Mouse (Mus musculus): ENCODE results near the gene Hdlbp. TPM values are rescaled to one million over a fixed set of nuclear protein-coding genes. Genes with fewer than 3 reads are reported as not detected.
A peak's percentile ranks its signal among the peaks of the same experiment; 100 is the strongest.
"Not testable (repeated sequence)": the region's sequence is repeated elsewhere in the genome, so short reads cannot be mapped to it uniquely, and the experiment has no call there.

Hdlbp gene
- total RNA-seq, 2 experiments from 2014 or later = 73.8 to 76.5 TPM

DNA sequence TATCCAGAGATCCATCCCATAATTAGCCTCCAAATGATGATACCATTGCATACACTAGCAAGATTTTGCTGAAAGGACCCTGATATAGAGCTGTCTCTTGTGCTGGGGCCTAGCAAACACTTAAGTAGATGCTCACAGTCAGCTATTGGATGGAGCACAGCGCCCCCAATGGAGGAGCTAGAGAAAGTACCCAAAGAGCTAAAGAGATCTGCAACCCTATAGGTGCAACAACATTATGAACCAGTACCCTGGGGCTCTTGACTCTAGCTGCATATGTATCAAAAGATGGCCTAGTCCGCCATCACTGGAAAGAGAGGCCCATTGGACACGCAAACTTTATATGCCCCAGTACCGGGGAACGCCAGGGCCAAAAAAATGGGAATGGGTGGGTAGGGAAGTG lies 28.5 kb downstream of the Hdlbp start:
- not testable (repeated sequence) for ATAC-seq (ENCODE audit: poor library complexity, severe bottlenecking)

- ATAC-seq (ENCODE audit: poor library complexity, severe bottlenecking) = no peak; the same call in 1 of the 2 replicates
These were observed 32.8 kb downstream of the Hdlbp start for GRCm38 (mm10) chr1:93445822-93446162.

DNA sequence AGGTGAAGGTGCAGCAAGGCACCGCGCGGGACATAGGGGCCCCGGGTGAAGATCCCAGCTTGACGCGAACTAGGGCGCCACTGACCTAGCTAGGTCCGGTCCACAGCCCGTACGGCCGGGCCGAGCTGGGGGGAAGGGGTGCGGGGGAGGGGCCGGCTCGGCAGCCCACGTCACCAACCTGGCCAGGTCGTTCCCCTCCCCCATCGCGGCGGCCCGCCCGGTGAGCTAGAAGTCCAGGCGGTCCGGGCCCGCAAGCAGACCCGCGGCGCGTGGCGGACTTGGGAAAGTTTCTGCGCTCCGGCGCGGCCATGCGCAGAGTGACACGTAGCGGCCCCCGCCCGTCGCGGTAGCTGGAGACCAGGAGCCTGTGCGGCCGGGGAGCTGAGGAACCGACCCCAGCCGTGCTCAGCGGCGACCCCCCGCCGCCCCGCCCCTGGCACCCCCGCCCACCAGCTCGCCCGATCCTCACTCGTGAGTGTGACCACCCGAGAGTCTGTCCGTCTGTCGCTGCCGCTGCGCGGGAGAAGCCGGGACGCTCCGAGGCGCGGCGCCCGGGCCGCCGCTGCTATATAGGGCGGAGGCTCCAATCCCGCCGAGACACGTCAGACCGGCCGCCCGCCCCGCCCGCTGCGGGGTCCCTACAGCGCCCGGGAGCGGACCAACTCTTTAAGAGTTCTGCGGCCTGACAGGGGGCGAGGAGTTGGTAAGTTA lies 33.3 kb downstream of the Hdlbp start:
- ATAC-seq (ENCODE audit: poor library complexity, severe bottlenecking) = peak; percentile 75

DNA sequence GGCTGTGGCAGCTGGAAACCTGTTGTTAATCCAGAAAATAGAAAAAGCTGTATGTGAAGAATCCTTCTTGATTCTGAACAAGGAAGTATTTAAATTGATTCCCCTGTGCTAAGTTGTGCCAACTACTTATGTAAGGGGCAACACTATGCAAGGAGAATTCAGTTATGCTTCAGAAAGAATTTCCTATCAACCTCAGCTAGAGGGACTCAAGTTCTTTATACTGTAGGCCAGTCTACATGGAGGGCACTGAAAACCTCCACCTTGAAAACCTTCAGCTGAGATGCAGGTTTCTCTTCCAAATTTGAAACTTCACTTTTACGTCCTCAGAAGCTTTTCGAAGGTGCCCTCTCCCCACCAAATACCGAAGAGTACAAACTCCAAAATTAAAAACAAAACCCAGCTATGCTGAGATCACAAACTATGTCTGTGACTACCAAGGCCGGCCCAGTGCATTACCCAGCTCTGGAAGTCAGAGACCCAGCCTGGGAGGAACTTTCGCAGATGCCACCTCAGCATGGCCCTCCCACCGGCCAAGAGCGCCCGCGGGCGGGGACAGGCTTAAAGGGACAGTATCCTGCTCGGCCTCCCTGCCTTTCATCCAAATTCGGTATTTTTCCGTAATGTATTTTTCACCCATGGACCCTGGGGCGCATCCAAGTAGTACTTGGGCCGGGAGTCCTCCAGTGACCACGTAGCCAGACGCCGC lies 34.1 kb downstream of the Hdlbp start:
- ATAC-seq (ENCODE audit: poor library complexity, severe bottlenecking) = peak; percentile 81

DNA sequence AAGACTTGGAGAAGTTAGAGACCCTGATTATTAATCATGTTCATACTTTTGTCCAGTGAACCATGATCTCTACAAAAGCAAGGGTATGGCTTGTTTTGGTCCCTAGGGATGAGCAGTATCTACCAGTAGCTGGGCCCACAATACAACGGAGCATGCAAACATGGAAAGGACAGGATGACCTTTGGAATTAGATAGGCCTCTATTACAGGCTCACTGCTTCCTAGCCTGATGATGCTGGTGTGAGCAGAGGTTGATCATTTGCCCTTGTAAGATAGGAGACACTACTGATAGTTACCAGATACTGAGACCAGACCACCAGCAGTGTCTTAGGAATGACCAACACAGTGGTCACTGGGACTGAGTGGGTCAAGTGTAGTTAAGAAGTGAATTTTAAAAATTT lies 39.3 kb downstream of the Hdlbp start:
- ATAC-seq (ENCODE audit: poor library complexity, severe bottlenecking) = no peak

GRCm38 (mm10) chr1:93432087-93432486 lies 46.5 kb downstream of the Hdlbp start:
- no peak for ATAC-seq (ENCODE audit: poor library complexity, severe bottlenecking)

DNA sequence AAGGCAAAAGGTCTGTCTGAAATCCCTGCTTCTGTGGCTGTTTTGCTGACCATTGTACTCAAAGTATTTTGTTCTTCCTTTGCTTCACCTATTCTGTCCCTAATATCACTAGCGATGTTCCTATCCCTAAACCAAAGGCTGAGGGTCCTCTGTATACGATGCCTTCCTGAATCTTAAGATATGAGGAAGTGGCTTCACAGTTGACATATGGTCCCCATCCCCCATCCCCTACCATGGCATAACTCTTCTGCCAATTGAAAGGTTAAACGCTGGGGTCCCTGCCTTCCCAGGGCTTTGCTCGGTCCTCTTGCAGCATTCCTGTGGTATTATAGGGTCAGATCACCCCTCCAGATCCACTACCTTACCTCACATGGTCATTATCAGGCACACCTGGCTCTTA lies 75.2 kb downstream of the Hdlbp start:
- no peak for ATAC-seq (ENCODE audit: poor library complexity, severe bottlenecking)

- ATAC-seq (ENCODE audit: poor library complexity, severe bottlenecking) = peak; percentile 93
These were observed 77.2 kb downstream of the Hdlbp start for GRCm38 (mm10) chr1:93401191-93402052.

DNA sequence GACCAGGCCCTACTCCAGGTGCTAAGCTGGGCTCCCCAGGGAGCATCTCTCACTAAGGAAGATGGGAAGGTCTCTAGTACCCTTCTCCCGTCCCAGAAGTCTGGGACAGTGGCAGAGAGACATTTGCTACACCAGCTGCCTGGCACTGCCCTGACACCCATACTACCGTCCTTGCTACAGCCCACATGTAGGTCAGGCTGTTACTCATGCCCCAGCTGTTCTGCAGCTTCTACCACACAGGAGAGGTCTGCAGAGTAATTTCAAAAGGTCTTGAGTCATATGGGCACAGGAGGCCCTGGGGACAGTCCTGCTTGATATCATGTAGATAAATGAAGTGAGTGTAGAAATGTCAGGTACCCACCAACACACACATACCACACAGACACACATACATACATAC lies 89.7 kb downstream of the Hdlbp start:
- no peak for ATAC-seq (ENCODE audit: poor library complexity, severe bottlenecking)

DNA sequence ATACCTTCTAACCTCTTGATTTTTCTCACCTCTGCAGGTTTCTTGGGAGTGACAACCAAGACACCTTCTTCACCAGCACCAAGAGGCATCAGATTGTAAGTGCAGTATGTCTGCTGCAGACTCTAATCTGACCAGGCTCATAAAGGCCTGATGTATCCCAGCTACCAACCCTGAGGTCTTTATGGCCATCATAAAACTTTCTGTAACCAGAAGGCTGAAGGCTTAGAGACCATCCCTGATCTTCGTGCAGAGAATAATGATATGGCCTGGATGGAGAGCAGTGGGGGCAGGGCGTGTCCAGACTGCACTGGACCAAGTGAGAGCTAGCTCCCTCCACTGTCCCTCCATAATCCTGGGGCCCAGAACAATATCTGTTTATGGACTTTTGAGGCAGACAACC lies 91.4 kb downstream of the Hdlbp start:
- ATAC-seq (ENCODE audit: poor library complexity, severe bottlenecking) = no peak

DNA sequence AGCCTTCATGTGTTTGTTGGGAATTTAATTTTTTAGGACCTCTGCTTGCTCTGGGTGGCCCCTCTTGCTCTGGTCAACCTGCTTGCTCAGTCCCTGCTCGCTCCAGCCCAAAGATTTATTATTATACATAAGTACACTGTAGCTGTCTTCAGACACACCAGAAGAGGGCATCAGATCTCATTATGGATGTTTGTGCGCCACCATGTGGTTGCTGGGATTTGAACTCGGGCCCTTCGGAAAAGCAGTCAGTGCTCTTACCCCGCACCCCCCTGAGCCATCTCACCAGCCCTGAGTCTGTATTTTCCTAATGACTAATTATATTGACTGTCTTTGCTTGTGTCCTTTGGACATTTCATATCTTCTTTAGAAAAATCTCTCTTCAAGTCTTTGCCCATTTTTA lies 99.5 kb downstream of the Hdlbp start:
- ATAC-seq (ENCODE audit: poor library complexity, severe bottlenecking) = no peak

DNA sequence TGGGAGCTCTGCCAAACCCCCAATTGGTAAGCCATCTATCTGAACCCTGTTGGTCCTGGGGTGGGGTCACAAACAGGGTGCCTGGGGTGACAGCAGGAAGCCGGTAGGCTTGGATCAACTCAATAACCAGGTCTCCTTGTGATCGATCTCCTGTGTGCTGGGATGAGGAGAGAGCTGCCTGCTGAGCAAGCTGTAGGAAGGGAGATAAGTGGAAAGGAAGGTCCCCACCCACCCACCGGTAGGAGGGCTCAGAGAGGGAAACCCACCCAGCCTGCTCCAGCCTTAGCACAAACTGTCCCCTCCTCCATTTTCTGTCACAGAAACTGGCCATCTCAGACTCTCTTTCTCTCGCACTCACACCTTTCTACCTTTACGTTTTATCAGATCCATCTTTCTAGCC lies 101.3 kb downstream of the Hdlbp start:
- ATAC-seq (ENCODE audit: poor library complexity, severe bottlenecking) = no peak

DNA sequence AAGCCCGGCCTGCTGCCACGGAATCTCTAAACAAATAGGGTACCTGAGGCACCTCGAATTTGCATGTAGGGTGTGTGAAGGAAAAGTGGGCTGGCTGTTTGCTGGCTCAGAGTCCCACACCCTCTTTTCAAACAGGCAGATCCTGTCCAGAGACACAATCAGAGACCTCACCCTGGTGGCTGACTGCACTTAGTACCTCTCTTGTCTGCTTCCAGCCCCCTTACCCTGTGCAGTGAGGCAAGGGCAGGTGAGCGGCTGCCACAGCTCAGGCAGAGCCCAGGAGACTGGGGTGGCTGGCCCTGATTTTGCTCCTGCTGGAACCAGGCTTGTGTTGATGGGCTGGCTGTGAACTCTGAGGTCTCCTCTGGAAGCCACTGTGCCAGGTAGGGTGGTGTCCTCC lies 105.0 kb downstream of the Hdlbp start, which contains the start of gene Ano7:
Gene Ano7 (plus strand): TSS at position 266 of the 400 bp plus-strand sequence.
- no peak for ATAC-seq (ENCODE audit: poor library complexity, severe bottlenecking)

DNA sequence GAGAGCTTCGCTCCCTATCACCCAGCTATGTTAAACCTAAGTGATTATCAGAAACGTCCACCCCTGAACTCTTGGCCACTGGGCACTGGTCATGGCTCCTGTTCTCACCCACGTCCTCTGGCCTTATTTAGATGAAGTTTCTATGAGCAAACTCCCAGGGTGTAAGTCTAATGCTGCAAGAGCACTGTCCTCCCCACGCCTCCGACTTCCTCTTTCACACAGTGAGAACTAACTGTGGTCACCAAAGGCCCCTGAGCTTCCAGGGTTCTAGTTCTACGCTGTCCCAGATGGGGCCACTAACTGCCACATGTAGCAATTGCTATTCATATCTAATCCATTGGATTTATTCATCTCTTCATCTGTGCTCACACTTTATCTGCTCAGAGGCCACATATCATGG lies 113.0 kb downstream of the Hdlbp start:
- peak; percentile 56; the same call in 1 of the 2 replicates for ATAC-seq (ENCODE audit: poor library complexity, severe bottlenecking)

DNA sequence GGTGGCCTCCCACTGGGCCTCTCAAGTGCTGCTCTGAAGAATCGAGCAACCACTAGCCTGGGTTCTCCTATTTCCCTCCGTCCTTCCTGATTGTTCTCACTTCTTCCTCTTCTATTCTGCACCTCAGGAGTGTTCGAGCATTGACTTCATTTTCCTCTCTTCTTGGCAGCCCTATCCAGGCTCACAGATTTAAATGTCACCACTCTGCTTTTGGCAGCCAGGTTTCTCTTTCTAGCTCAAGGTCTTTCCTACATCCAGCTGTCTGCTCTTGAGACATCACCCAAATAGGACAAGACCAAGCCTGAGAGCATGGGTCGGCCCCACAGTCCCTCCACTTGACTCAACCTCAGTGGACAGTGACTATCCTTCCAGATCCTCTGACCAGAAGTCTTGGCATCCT lies 116.0 kb downstream of the Hdlbp start:
- ATAC-seq (ENCODE audit: poor library complexity, severe bottlenecking) = no peak

Other genes with a start within 250 kb of the Hdlbp start
- gene Sned1, start 243.0 kb downstream of the Hdlbp start, total RNA-seq (2015) = 0.49 and 0.98 TPM in 2 replicates
- 0.53 and 1.3 TPM in 2 replicates for gene Sned1, start 243.0 kb downstream of the Hdlbp start, total RNA-seq (2017)
- 4.6 and 11.3 TPM in 2 replicates for gene Mterf4, start 172.9 kb downstream of the Hdlbp start, total RNA-seq (2015)
- gene Mterf4, start 172.9 kb downstream of the Hdlbp start, total RNA-seq (2017) = 17.8 and 20.7 TPM in 2 replicates
- 18.4 and 29.6 TPM in 2 replicates for gene Ppp1r7, start 136.0 kb downstream of the Hdlbp start, total RNA-seq (2015)
- 11.3 and 13.2 TPM in 2 replicates for gene Ppp1r7, start 136.0 kb downstream of the Hdlbp start, total RNA-seq (2017)
- 3.6 and 4.1 TPM in 2 replicates for gene Pask, start 135.3 kb downstream of the Hdlbp start, total RNA-seq (2015)
- 4.3 and 9.9 TPM in 2 replicates for gene Pask, start 135.3 kb downstream of the Hdlbp start, total RNA-seq (2017)
- gene Ano7, start 104.9 kb downstream of the Hdlbp start, total RNA-seq (2015) = not detected in 2 replicates
- 1.2 TPM in 1 of 2 replicates, not detected in the other for gene Ano7, start 104.9 kb downstream of the Hdlbp start, total RNA-seq (2017)
- gene Farp2, start 33.3 kb upstream of the Hdlbp start, total RNA-seq (2015) = 1.6 and 2.0 TPM in 2 replicates
- 0.99 and 1.6 TPM in 2 replicates for gene Farp2, start 33.3 kb upstream of the Hdlbp start, total RNA-seq (2017)
- gene Stk25, start 179.8 kb upstream of the Hdlbp start, total RNA-seq (2015) = 21.4 and 22.7 TPM in 2 replicates
- gene Stk25, start 179.8 kb upstream of the Hdlbp start, total RNA-seq (2017) = 26.5 and 39.6 TPM in 2 replicates
- gene Bok, start 206.8 kb upstream of the Hdlbp start, total RNA-seq (2015) = not detected in 2 replicates
- gene Bok, start 206.8 kb upstream of the Hdlbp start, total RNA-seq (2017) = not detected in 2 replicates

Measured in megakaryocyte, adult 5-6 weeks (primary cell).